Mouse (Mus musculus) brown adipose tissue, adult 24 weeks (tissue): Measurements from ENCODE around the gene Echs1. TPM values are rescaled to one million over a fixed set of nuclear protein-coding genes. Genes with fewer than 3 reads are reported as not detected.
A peak's percentile ranks its signal among the peaks of the same experiment; 100 is the strongest.

Experiments used
- H3K27ac ChIP-seq: fragments of 200-500 bp; replicated peaks from 2 replicates; pipeline ENCODE4 v1.5.1; 2012; ENCODE audit warnings: low read depth, mild to moderate bottlenecking, low read length
- H3K4me1 ChIP-seq: fragments of 200-500 bp; 2 replicates; pipeline ENCODE4 v1.6.1; 2012; ENCODE audit warnings: low read length, mixed read lengths; ENCODE audit not compliant: control insufficient read depth, insufficient read depth, insufficient read length
- H3K4me3 ChIP-seq: fragments of 200-500 bp; 2 replicates; pipeline ENCODE4 v1.5.1; 2012; ENCODE audit warnings: low read depth, mild to moderate bottlenecking, low read length, moderate library complexity; ENCODE audit not compliant: insufficient read depth
- polyA plus RNA-seq: library from polyadenylated mRNA; stranded (reverse); fragments of >200 nt; gene quantifications from 2 replicates; pipeline ENCODE4 v1.2.4, GENCODE M21; 2012; ENCODE audit not compliant: missing spikeins, insufficient read depth, insufficient read length

The Echs1 gene
- polyA plus RNA-seq, 1 experiment: 1,018 TPM

DNA sequence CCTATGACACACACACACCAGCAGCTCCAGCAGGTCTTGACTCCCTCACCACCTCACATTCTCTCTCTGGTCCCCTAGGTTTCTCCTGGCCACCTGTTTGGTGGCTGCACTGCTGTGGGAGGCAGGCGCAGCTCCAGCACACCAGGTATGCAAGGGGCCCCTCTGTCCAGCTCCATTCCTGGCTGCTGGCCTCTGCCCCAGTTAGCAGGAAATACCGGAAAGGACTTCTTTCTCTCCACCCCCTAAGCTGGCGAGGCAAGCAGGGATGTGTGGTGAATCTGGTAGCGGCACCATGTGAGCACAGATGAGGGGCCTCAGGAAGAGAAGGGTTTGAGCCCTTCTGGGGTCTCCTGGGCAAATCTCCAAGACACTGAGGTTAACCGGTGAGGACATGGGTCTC, 21.3 kb downstream of the Echs1 start:
- no peak overlapping the region for H3K27ac ChIP-seq
- no peaks in the 10 kb centered on the region for H3K4me1 ChIP-seq
- H3K4me3 ChIP-seq: no peak overlapping the region

DNA sequence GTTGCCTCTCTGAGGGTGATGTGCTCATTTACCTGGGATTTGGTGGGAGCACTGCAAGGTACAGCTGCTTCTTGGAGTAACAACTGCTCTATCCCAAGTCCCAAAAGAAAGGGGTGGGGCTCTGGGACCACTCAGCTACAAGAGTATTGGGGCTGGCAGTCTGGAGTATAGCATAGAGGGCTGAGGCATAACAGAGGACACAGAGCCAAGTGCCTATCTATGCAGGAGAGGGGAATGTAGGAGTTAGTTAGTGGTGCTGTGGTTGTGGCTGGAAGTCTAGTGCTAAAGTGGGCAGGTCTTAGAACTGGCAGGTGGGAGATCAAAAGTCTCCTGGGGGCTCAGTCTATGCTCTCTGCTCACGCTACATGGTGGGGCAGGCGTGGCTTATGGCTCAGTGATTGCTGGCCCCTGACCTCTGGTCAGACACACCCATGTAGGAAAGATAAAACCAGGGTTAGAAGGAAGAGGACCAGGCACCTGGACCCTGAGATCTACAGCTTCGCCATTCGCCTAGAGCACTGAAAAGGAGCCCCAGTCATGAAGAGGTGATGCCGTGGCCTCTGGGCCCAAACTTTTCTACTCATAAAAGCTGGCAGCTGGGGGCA, 23.2 kb downstream of the Echs1 start, which contains the start of gene Prap1:
TSS of gene Prap1 (plus strand) at position 472 of the 605 bp plus-strand sequence.
- no peak within 1 kb of the TSS for H3K27ac ChIP-seq
- H3K4me1 ChIP-seq: no peaks in the 10 kb centered on the region
- no peak within 1 kb of the TSS for H3K4me3 ChIP-seq

GRCm38 (mm10) chr7:140090601-140091000, 25.7 kb downstream of the Echs1 start:
- H3K4me3 ChIP-seq: no peak overlapping the region
- no peaks in the 10 kb centered on the region for H3K4me1 ChIP-seq
- no peak overlapping the region for H3K27ac ChIP-seq

DNA sequence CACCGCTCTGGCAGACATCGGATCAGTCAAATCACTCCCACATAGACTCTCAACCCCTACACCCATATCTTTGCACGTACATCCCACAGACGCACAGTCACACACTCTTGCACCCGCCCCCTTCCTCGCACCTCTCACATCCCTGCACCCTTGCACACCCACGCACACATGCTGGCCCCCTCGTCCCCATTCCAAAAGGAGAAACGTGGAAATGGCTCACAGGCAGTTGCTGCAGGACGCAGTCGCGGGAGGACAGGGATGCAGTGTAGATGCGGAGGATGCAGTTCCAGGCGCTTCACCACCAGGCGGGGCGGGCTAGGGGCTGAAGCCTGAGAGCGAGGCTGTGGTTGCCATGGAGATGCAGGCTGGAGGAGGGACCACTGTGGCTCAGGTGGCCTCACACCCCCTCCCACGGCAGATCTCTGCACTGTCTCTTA, 34.0 kb downstream of the Echs1 start, which contains the start of gene Caly:
TSS of gene Caly (minus strand) at position 307 of the 437 bp plus-strand sequence.
- H3K4me3 ChIP-seq: no peak within 1 kb of the TSS
- no peak within 1 kb of the TSS for H3K27ac ChIP-seq
- no peaks in the 10 kb centered on the region for H3K4me1 ChIP-seq

- Histone ChIP-seq H3K4me1 (no peaks in the 10 kb centered on the region), H3K4me3 (no peak overlapping the region), H3K27ac (no peak overlapping the region)
Observed at GRCm38 (mm10) chr7:140081408-140082241, 34.7 kb downstream of the Echs1 start.

GRCm38 (mm10) chr7:140080503-140081156, 35.6 kb downstream of the Echs1 start:
- no peaks in the 10 kb centered on the region for H3K4me1 ChIP-seq
- no peak overlapping the region for H3K27ac ChIP-seq
- no peak overlapping the region for H3K4me3 ChIP-seq

DNA sequence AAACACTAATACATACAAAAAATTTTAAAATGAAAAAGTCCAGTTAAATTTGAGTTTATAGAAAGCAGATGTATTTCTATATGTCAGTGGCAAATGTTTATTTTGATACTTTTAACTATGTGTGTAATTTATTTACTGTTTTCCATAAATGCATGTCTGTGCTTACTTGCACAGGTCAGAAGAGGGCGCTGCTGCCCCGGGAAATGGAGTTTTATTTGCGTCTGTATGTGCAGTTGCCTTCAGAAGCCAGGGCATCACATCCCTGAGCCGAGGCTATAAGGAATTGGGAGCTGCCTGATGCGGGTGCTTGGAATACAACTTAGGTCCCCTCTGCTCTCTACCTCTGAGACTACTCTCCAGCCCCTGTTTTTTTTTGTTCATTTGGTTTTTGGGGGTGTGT, 37.6 kb downstream of the Echs1 start:
- H3K4me3 ChIP-seq: no peak overlapping the region
- no peaks in the 10 kb centered on the region for H3K4me1 ChIP-seq
- H3K27ac ChIP-seq: no peak overlapping the region

DNA sequence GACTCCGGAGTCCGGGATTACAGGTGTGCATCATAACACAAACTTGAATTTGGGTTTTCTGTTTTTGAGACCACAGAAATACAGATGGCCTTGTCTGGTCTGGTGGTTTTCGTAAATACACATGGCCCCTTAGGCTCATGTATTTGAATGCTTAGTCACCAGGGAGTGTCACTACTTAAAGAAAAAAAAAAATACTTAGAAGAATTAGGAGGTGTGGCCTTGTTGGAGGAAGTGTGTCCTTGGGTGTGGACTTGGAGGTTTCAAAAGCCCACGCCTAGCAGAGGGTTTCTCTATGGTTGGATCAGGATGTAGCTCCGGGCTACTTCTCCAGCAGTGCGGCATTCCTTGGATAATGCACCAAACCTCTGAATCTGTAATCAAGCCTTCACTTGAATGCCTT, 38.6 kb downstream of the Echs1 start:
- Histone ChIP-seq H3K4me3 (no peak overlapping the region), H3K27ac (no peak overlapping the region), H3K4me1 (no peaks in the 10 kb centered on the region)

GRCm38 (mm10) chr7:140070042-140070711, 46.1 kb downstream of the Echs1 start:
- H3K27ac ChIP-seq: no peak overlapping the region
- peak overlapping the region; percentile 47 for H3K4me3 ChIP-seq
- H3K4me1 ChIP-seq: no peaks in the 10 kb centered on the region

GRCm38 (mm10) chr7:140067397-140067796, 48.9 kb downstream of the Echs1 start:
- Histone ChIP-seq H3K27ac (no peak overlapping the region), H3K4me3 (no peak overlapping the region), H3K4me1 (no peaks in the 10 kb centered on the region)

DNA sequence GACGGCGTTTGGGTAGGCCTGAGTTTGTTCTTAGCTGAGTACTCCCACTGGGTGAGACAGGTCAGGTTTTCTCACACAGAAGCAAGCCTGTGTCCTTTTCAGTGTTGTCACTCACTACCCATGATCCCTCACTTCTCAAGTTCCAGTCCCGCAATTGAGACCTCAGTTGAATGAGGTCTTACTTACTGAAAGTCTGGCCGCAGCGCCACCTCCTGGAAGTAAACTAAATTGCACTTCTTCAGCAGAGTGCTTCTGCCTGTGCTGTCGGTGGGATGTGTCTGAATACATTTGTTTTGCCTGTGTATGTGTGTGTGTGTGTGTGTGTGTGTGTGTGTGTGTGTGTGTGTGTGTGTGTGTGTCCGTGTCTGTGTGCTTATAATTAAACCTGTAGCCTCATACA, 53.2 kb downstream of the Echs1 start:
- H3K4me1 ChIP-seq: peaks cover 3% of the 10 kb centered on the region; the same call in 1 of the 2 replicates
- H3K27ac ChIP-seq: no peak overlapping the region
- H3K4me3 ChIP-seq: no peak overlapping the region

DNA sequence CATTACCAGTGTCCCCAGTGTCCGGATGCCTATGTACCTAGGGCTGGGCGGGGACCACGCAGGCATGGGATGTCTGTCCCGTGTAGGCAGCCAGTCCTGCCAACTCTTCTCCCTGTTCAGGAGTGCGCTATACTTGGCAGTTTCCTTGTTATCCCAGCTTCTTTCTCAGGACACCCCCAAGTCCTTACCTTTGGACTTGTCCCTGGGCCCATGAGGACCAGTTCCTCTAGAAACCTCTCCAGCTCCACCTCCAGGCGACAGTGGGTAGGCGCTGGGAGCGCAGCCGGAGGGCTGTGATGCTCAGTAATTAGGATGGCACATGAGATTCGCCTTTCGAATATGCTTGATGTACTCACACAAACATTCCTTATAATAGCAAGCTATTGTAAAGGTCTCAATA, 54.0 kb downstream of the Echs1 start:
- Histone ChIP-seq H3K4me1 (peaks cover 3% of the 10 kb centered on the region; the same call in 1 of the 2 replicates), H3K27ac (no peak overlapping the region), H3K4me3 (no peak overlapping the region)

DNA sequence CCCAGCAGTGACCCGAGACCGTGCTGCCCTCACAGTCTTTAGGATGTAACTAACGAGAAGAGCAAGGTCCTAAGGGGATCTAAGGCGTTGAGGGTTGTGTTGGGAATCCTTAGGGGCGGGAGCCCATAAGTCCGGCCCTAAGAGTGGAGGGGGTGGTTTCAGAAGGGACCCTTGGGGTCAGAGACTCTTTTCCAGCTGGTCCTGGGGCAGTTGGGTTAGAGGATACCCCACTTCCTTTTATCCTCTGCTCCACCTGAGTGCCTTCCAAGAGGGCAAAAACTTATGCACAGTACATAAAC, 54.5 kb downstream of the Echs1 start:
- Histone ChIP-seq H3K27ac (no peak overlapping the region), H3K4me3 (no peak overlapping the region), H3K4me1 (peaks cover 3% of the 10 kb centered on the region; the same call in 1 of the 2 replicates)

DNA sequence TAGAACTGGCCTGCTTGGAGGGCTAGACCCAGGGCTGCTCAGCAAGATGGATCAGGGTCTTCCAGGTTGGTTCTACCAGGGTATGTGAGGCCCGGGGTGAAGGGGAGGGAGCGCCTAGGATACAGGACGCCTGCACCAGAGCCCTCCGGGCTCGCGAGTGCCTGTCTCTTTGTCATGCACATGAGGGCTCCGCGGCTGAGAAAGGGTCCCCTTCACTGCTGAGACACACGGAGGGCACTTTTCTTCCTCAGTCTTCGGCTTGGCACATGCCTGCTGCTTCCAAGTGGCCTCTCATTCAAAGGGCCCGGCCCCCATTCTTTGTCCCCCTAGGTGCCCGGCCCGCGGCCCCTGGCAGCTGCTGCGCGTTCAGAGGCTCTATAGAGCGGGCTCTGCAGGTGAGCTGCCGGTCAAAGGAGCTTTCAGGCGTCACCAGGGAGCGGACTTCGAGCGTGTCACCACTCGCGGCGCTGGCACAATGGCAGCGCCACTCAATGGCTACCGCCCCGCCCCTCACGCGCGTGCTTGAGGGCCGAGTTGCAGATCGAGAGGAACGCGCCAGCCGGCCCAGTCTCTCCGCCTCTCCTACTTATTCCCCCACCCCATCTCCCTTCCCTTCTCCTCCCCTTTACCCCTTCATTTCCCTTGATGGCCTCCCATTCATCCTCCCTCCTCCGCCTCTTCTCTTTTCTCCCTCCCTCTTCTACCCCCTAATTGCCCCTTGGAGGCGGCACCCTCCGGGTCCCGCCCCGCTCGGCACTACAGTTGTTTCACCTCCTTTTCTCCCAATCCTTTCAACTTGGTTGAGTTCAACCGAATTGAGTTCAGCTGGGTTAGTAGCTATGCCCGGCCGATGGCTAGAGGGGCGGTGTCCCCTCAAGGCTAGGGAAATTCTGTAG, 55.1 kb downstream of the Echs1 start:
- Histone ChIP-seq H3K27ac (no peak overlapping the region), H3K4me1 (peaks cover 3% of the 10 kb centered on the region; the same call in 1 of the 2 replicates), H3K4me3 (no peak overlapping the region)
